Mouse (Mus musculus): Measurements from ENCODE around the gene Gcnt3.

The Gcnt3 gene

DNA sequence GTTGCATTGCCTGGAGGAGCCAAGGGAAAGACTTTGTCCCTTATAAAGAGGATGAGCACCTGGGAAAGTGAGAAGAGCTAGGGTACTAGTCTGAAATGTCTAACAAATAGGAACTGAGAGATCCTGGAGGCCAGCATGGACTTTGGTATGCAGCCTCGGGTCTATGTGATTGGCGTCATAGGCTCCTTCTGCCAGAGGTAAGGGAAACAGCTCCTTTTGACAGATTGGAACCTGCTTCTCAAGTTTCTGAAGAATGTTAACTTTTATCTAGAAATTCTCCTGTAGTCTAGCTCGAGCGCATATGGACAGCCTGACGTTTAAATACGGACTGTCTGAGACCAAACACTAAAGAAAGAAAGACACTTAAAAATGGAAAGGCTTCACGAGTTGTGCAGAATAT lies at the start of gene Gcnt3:
Gcnt3 (minus strand) TSS at position 101 of the 400 bp plus-strand sequence.
- DNase-seq (ENCODE audit: low spot score): no peak

GRCm38 (mm10) chr9:70087379-70087778 lies 49.5 kb upstream of the Gcnt3 start:
- no peak for DNase-seq (ENCODE audit: low spot score)

DNA sequence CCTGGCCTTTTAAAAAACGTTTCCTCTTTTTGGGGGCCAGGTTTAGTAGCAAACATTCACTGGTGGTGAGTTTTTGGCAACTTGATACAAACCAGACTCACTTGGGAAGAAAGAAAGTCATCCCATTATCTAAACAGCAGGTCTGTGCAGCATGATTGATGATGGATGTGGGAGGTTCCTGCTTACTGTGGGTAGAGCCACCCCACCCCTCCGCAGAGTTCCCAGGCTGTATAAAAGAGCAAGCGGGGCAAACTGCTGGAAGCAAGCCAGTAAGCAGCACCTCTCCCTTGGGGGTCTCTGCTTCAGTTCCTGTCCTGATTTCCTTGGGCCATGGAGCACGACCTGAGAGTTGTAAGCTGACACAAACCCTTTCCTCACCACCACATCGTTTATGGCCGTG lies 48.2 kb upstream of the Gcnt3 start:
- DNase-seq (ENCODE audit: low spot score): no peak

DNA sequence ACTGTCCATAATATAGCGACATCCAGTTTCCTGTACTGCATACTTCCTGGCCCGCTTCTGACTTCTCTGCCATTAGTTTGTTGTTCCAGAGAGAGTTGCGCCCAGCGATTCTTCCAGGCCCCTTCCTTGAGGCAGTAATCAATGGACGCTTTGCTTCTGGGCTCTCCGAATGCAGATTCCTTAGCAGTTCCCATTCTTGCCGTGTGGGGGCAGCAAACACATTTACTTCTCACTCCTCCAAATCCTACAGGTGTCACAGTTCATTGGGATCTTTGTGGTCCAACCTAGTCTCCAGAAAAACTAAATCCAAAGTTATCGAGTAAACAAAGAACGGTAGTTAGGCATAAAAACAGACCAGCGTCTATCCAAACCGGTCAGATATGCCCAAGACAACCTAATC lies 46.2 kb upstream of the Gcnt3 start:
- no peak for DNase-seq (ENCODE audit: low spot score)

- no peak for DNase-seq (ENCODE audit: low spot score)
These were observed 44.7 kb upstream of the Gcnt3 start for GRCm38 (mm10) chr9:70082357-70083204.

GRCm38 (mm10) chr9:70081767-70082166 lies 43.9 kb upstream of the Gcnt3 start:
- no peak for DNase-seq (ENCODE audit: low spot score)

GRCm38 (mm10) chr9:70080976-70081375 lies 43.1 kb upstream of the Gcnt3 start:
- DNase-seq (ENCODE audit: low spot score): no peak

- DNase-seq (ENCODE audit: low spot score): no peak
These were observed 42.3 kb upstream of the Gcnt3 start for GRCm38 (mm10) chr9:70080027-70080800.

DNA sequence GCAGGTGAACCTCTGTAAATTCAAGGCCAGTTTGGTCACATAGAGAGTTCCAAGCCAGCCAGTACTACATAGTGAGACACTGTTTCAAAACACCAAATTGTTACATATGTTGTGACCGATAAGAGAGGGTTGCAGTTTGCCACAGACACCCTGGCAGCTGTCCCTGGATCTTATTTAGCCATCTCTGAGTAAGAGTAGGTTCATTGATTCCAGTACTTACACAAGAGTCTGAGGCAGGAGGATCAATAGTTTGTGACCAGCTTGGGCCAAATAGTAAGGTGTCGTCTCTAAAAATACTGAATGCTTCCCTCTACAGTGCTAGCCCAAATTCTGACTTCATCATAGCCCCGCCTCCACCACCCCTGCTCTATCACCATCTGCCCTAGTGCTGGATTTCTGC lies 40.1 kb upstream of the Gcnt3 start:
- DNase-seq (ENCODE audit: low spot score): no peak

GRCm38 (mm10) chr9:70077170-70077569 lies 39.3 kb upstream of the Gcnt3 start:
- DNase-seq (ENCODE audit: low spot score): no peak

DNA sequence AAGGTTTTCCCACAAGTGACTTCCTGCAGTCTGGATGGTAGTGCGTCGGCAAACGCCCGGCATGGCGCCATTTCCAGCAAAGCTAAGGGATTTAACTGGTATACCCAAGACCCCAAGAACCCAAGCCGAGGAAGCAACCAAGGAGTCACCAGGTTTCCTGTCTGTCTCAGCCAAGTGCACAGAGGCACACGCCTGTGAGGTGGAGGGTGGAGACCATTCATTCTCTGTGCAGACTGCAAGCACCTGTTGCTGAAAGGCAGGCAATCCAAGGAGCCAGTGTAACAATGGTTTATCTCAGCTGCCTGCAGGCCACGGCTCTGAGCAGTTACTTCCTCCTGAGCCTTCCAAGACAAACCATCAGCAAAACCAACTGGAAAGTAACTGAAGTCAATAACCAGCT lies 34.5 kb upstream of the Gcnt3 start:
- no peak for DNase-seq (ENCODE audit: low spot score)

DNA sequence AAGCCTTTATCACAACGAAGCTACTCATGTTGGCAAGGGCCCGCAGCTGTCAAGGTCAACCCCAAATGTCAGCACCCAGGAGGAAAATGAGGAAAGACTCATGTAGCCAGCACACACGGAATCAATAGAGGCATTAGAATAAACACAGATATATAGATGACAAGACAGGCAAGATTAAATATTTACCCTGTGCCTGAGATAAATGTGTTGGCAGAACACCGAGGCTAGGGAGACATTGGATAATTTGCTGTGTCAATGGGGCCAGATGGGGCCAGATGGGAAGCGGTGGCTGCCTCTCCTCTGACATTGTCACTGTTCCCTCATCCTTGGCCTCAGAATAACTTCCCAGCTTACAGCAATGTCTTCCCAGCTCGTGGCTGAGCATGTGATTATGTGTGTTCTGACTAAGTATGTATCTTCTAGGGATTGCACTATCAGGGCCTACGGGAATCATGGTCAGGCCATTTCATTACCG lies 32.1 kb upstream of the Gcnt3 start:
- no peak for DNase-seq (ENCODE audit: low spot score)

- no peak for DNase-seq (ENCODE audit: low spot score)
These were observed 29.6 kb upstream of the Gcnt3 start for GRCm38 (mm10) chr9:70067497-70067896.

GRCm38 (mm10) chr9:70062012-70062411 lies 24.1 kb upstream of the Gcnt3 start:
- DNase-seq (ENCODE audit: low spot score): no peak

DNA sequence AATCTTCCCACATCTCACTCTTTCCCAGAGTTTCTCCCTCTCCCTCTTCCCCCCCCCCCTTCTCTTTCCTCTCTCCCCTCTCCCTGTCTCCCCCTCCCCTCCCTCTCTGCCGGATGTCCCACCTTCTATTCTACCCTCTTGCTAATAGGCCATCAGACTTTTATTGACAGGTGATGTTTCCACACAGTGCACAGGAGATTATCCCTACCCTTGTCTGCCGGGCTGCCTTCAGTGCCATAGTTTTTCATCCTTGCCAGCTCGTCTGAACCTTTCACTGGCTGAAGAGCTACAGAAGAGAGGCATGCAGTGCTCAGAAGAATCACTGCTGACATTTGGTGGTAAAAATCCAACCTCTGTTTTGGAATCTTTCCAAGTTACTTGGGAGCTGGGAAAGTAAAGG lies 15.5 kb upstream of the Gcnt3 start:
- DNase-seq (ENCODE audit: low spot score): no peak

- no peak for DNase-seq (ENCODE audit: low spot score)
These were observed 14.8 kb upstream of the Gcnt3 start for GRCm38 (mm10) chr9:70052730-70053129.

DNA sequence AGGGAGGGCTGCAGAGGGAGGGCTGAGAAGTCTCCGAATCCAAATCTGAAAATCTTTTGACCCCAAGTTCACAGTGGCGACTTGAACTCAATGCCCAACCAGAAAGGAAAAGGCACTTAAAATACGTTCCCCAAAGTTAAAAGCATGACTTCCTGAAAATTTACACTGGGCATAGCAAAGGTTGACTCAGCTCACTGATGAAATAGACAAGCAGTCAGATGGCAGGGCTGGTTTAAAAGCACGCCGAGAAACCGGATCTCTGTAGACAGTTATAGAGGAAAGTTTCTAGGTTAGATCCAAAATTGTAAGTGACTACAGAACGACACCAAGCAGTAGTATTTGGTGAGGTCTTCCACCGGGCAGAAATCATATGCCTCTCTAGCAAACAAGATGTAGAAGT lies 12.0 kb upstream of the Gcnt3 start:
- DNase-seq (ENCODE audit: low spot score): no peak

DNA sequence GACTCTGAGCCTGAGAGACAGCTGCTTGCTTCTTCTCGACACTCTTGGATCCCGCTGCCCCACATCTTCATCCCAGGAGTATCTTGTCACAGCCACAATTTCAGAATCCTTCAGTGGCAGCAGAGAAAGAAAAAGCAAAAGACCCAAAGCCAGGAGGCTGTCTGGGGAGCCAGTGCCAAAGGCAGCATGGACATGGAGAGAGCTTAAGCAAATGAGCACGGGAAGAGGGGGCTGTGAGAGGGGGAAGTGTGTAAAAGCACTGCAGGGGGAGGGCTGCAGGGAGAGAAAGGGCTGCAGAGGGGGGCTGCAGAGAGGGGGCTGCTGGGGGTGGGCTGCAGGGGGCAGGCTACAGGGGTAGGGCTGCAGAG lies 11.5 kb upstream of the Gcnt3 start:
- DNase-seq (ENCODE audit: low spot score): no peak

DNA sequence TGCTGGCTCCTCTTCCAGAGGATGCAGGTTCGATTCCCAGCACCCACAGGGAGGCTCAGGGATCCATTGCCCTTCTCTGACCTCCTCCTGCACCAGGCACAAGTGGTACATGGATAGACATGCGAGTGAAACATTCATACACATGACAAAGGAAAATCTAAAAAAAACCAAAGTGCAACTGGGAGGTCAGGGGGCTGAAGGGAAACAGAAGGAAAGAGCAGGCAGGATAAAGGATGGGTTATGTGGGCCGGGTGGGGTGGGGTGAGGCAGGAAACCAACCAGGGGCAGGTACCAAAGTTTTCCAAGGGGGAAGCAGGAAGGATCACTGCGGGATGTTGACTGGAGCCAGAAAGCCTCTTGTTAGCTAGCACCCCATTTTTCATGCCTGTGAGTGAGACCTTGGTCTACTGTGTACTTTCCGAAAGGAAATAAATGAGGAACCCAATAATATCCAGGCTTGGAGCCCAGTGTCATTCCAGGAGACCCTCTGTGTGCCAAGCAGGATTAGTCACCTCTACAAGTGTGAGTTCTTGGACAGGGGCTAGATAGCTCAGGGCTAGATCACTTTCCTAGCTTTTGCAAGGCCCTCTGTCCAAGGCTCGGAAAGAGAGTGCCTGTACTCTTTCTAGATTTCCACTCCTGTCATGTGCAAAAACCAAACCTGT lies 11.0 kb upstream of the Gcnt3 start:
- DNase-seq (ENCODE audit: low spot score): no peak

DNA sequence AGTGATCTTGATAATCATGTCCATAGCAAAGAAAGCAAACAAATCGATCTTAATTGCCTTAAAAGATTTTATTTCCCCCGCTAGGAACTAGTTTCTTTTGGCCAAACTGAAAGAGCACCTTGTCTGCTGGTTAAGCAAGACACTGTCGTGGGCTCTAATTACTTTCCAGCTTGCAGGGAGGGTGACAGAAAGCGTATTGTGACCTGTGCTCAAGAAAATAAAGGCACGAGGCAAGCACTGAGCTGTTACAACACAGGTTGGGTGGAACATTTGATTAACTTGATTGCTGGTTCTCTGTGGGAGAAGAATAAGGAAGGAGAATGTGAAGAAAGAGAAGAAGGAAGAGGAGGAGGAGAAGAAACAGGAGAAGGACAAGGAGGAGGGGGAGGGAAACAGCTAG lies 10.4 kb upstream of the Gcnt3 start:
- no peak for DNase-seq (ENCODE audit: low spot score)

DNA sequence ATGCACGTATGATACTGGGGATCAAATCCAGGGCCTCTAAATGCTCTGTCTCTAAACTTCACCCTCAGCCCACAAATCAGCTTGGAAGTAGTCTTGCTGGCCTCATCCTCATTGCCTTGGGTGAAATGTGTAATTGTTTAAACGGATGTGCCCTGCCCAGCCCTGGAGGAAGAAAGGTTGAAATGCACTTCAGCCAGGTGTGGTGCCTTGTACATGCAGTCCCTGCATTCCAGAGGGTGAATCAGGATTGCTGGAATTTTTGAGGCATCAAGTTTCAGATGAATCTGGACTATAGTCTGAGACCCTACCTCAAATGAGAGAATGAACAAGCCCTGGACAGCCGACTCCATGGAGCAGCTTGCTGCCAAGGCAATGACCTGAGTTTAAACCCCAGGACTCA lies 10.0 kb upstream of the Gcnt3 start:
- DNase-seq (ENCODE audit: low spot score): no peak

GRCm38 (mm10) chr9:70046255-70046654 lies 8.4 kb upstream of the Gcnt3 start:
- DNase-seq (ENCODE audit: low spot score): no peak

DNA sequence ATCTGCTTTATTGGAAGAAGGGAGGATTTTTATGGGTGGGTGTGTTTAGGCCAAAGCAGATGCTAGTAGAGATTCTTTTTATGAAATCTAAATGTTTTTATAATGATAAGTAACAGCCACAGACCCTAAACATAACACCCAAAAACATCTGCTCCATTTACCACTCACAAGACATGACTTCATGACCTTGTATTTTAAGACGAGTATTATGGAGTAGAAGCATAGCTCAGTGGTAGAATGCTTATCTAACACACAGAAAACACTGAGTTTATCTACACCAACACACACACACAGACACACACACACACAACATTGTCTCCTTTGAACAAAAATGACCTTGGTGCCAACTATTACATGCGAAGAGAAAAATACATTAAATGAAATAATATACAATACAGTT lies 7.0 kb upstream of the Gcnt3 start:
- DNase-seq (ENCODE audit: low spot score): no peak

Data from urinary bladder, postnatal 10 days (tissue).